Mouse (Mus musculus): Measurements from ENCODE around the gene Mycbpap. TPM values are rescaled to one million over a fixed set of nuclear protein-coding genes. Genes with fewer than 3 reads are reported as not detected.

Mycbpap gene
- total and polyA plus RNA-seq, 2 experiments, result 0.02 to 0.09 TPM

DNA sequence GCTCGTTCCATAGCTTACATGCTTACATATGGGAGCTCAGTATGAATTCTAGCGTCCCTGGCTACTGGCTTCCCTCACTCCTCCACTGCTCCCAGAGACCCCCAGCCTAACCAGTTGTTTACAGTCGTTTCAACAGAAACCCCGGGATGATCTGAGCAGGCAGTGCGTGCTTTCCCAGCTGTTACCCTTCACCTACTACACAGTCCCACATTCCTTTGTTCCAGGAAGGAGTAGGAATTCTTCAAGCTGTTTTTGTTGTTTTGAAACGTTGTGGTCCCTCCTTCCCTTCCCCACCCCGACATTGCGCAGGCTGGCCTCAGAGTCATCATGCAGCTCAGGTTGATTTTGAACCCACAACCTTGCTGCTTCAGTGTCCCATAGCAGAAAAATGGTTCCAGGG is 21.2 kb downstream of the Mycbpap start:
- H3K9ac ChIP-seq (ENCODE audit: low read depth, low read length), result no peak overlapping the region
- no peak overlapping the region for H3K27ac ChIP-seq (replicated peaks; ENCODE audit: insufficient read depth, low read depth, low read length)
- H3K4me3 ChIP-seq (ENCODE audit: insufficient read depth, low read depth, low read length), result no peak overlapping the region
- H3K36me3 ChIP-seq (ENCODE audit: control insufficient read depth, insufficient read depth, low read length), result no peaks in the 10 kb centered on the region
- H3K4me1 ChIP-seq (ENCODE audit: control insufficient read depth, insufficient read depth, low read length), result no peaks in the 10 kb centered on the region
- no peaks in the 10 kb centered on the region for H3K79me2 ChIP-seq (ENCODE audit: control insufficient read depth, insufficient read depth, low read length)
- TF ChIP-seq CTCF (IDR thresholded peaks at IDR 0.05; ENCODE audit: low read depth, low read length) (no peak), POLR2A (IDR thresholded peaks at IDR 0.05; ENCODE audit: extremely low read depth, insufficient read depth, low read length) (no peak)
- 0 out of 2 replicates have a peak, but pooled peaks cover 8% of the 10 kb centered on the region for H3K27me3 ChIP-seq (ENCODE audit: control insufficient read depth, insufficient read depth, low read length)
- 47% methylated on average over 8 of the region's 8 CpGs for WGBS
- DNase-seq (ENCODE audit: extremely low read depth, low read depth, low spot score), result no peak

GRCm38 (mm10) chr11:94499661-94500152 is 21.8 kb downstream of the Mycbpap start, which contains the start of gene Epn3:
Gene Epn3, minus strand, starts transcription at chr11:94499974.
- Histone ChIP-seq H3K79me2 (ENCODE audit: control insufficient read depth, insufficient read depth, low read length) (no peaks in the 10 kb centered on the region), H3K9ac (ENCODE audit: low read depth, low read length) (no peak within 1 kb of the TSS), H3K4me1 (ENCODE audit: control insufficient read depth, insufficient read depth, low read length) (no peaks in the 10 kb centered on the region), H3K27me3 (ENCODE audit: control insufficient read depth, insufficient read depth, low read length) (0 out of 2 replicates have a peak, but pooled peaks cover 8% of the 10 kb centered on the region), H3K36me3 (ENCODE audit: control insufficient read depth, insufficient read depth, low read length) (no peaks in the 10 kb centered on the region), H3K27ac (replicated peaks; ENCODE audit: insufficient read depth, low read depth, low read length) (no peak within 1 kb of the TSS), H3K4me3 (ENCODE audit: insufficient read depth, low read depth, low read length) (0 out of 2 replicates have a peak within 1 kb of the TSS, but pooled peaks have one; percentile 13)
- 4% methylated on average over 26 of the region's 26 CpGs for WGBS
- no peak for DNase-seq (ENCODE audit: extremely low read depth, low read depth, low spot score)
- TF ChIP-seq POLR2A (IDR thresholded peaks at IDR 0.05; ENCODE audit: extremely low read depth, insufficient read depth, low read length) (no peak), CTCF (IDR thresholded peaks at IDR 0.05; ENCODE audit: low read depth, low read length) (no peak)

GRCm38 (mm10) chr11:94499035-94499434 is 22.5 kb downstream of the Mycbpap start:
- Histone ChIP-seq H3K27ac (replicated peaks; ENCODE audit: insufficient read depth, low read depth, low read length) (no peak overlapping the region), H3K4me3 (ENCODE audit: insufficient read depth, low read depth, low read length) (no peak overlapping the region)

GRCm38 (mm10) chr11:94498093-94498996 is 23.2 kb downstream of the Mycbpap start:
- Histone ChIP-seq H3K27me3 (ENCODE audit: control insufficient read depth, insufficient read depth, low read length) (0 out of 2 replicates have a peak, but pooled peaks cover 8% of the 10 kb centered on the region), H3K27ac (replicated peaks; ENCODE audit: insufficient read depth, low read depth, low read length) (no peak overlapping the region), H3K4me1 (ENCODE audit: control insufficient read depth, insufficient read depth, low read length) (no peaks in the 10 kb centered on the region), H3K9ac (ENCODE audit: low read depth, low read length) (no peak overlapping the region), H3K4me3 (ENCODE audit: insufficient read depth, low read depth, low read length) (no peak overlapping the region), H3K79me2 (ENCODE audit: control insufficient read depth, insufficient read depth, low read length) (no peaks in the 10 kb centered on the region), H3K36me3 (ENCODE audit: control insufficient read depth, insufficient read depth, low read length) (no peaks in the 10 kb centered on the region)
- TF ChIP-seq CTCF (IDR thresholded peaks at IDR 0.05; ENCODE audit: low read depth, low read length) (no peak), POLR2A (IDR thresholded peaks at IDR 0.05; ENCODE audit: extremely low read depth, insufficient read depth, low read length) (no peak)
- 46% methylated on average over 19 of the region's 19 CpGs for WGBS
- DNase-seq (ENCODE audit: extremely low read depth, low read depth, low spot score), result no peak

More at GRCm38 (mm10) chr11:94499035-94499434, 22.5 kb downstream of the Mycbpap start:
- H3K36me3 ChIP-seq (ENCODE audit: control insufficient read depth, insufficient read depth, low read length), result no peaks in the 10 kb centered on the region
- no peaks in the 10 kb centered on the region for H3K79me2 ChIP-seq (ENCODE audit: control insufficient read depth, insufficient read depth, low read length)
- DNase-seq (ENCODE audit: extremely low read depth, low read depth, low spot score), result peak; percentile 6
- H3K9ac ChIP-seq (ENCODE audit: low read depth, low read length), result no peak overlapping the region
- TF ChIP-seq POLR2A (IDR thresholded peaks at IDR 0.05; ENCODE audit: extremely low read depth, insufficient read depth, low read length) (no peak), CTCF (IDR thresholded peaks at IDR 0.05; ENCODE audit: low read depth, low read length) (no peak)
- H3K27me3 ChIP-seq (ENCODE audit: control insufficient read depth, insufficient read depth, low read length), result 0 out of 2 replicates have a peak, but pooled peaks cover 8% of the 10 kb centered on the region
- no peaks in the 10 kb centered on the region for H3K4me1 ChIP-seq (ENCODE audit: control insufficient read depth, insufficient read depth, low read length)
- 8% methylated on average over 2 of the region's 2 CpGs for WGBS

GRCm38 (mm10) chr11:94495415-94495814 is 26.1 kb downstream of the Mycbpap start:
- Histone ChIP-seq H3K79me2 (ENCODE audit: control insufficient read depth, insufficient read depth, low read length) (no peaks in the 10 kb centered on the region), H3K36me3 (ENCODE audit: control insufficient read depth, insufficient read depth, low read length) (no peaks in the 10 kb centered on the region), H3K9ac (ENCODE audit: low read depth, low read length) (no peak overlapping the region), H3K4me3 (ENCODE audit: insufficient read depth, low read depth, low read length) (no peak overlapping the region), H3K27ac (replicated peaks; ENCODE audit: insufficient read depth, low read depth, low read length) (no peak overlapping the region), H3K27me3 (ENCODE audit: control insufficient read depth, insufficient read depth, low read length) (peaks cover 12% of the 10 kb centered on the region; the same call in 1 of the 2 replicates), H3K4me1 (ENCODE audit: control insufficient read depth, insufficient read depth, low read length) (no peaks in the 10 kb centered on the region)
- no peak for DNase-seq (ENCODE audit: extremely low read depth, low read depth, low spot score)
- WGBS, result 76% methylated on average over 3 of the region's 3 CpGs
- TF ChIP-seq POLR2A (IDR thresholded peaks at IDR 0.05; ENCODE audit: extremely low read depth, insufficient read depth, low read length) (no peak), CTCF (IDR thresholded peaks at IDR 0.05; ENCODE audit: low read depth, low read length) (no peak)

Data from liver, adult 2 months (tissue).